Mouse (Mus musculus): ENCODE data around the gene Vmn1r20. TPM values are rescaled to one million over a fixed set of nuclear protein-coding genes. Genes with fewer than 3 reads are reported as not detected.
"Not testable (repeated sequence)": the region's sequence is repeated elsewhere in the genome, so short reads cannot be mapped to it uniquely, and the experiment has no call there.

The Vmn1r20 gene
- not detected for total RNA-seq (2021)
- long read RNA-seq, experiment 1, result 0 reads
- long read RNA-seq, experiment 2, result 0 reads

- intact Hi-C loops (cut with DNase I), result no loop called here
- DNase-seq (ENCODE audit: low spot score in 2 of 2), result no peak
These were observed at the start of gene Vmn1r20 for GRCm38 (mm10) chr6:57428630-57429029. Gene Vmn1r20, plus strand, starts transcription at chr6:57428930.

- intact Hi-C loops (cut with DNase I), result no loop called here
These were observed 33.0 kb upstream of the Vmn1r20 start, which contains the start of gene Vmn1r18 for GRCm38 (mm10) chr6:57395683-57396082. Gene Vmn1r18, minus strand, starts transcription at chr6:57395783.

GRCm38 (mm10) chr6:57403480-57403879 lies 25.2 kb upstream of the Vmn1r20 start, which contains the start of gene Vmn1r19:
Gene Vmn1r19, plus strand, starts transcription at chr6:57403780.
- intact Hi-C loops (cut with DNase I), result not testable (repeated sequence)

More at GRCm38 (mm10) chr6:57395683-57396082, 33.0 kb upstream of the Vmn1r20 start, which contains the start of gene Vmn1r18:
- no peak for DNase-seq (ENCODE audit: low spot score in 2 of 2)

GRCm38 (mm10) chr6:57431196-57431595 lies 2.5 kb downstream of the Vmn1r20 start:
- peak; percentile 2 to 7 for DNase-seq (ENCODE audit: low spot score in 2 of 2)
- intact Hi-C loops (cut with DNase I), result loop anchor here (2.0 kb wide), 1 partner anchor 140 kb away; no protein-coding TSS in a partner anchor

More at GRCm38 (mm10) chr6:57403480-57403879, 25.2 kb upstream of the Vmn1r20 start, which contains the start of gene Vmn1r19:
- DNase-seq (ENCODE audit: low spot score in 2 of 2), result not testable (repeated sequence)

- intact Hi-C loops (cut with DNase I), result loop anchor here (10.0 kb wide), 1 partner anchor 663 kb away; no protein-coding TSS in a partner anchor
- not testable (repeated sequence) for DNase-seq (ENCODE audit: low spot score in 2 of 2)
These were observed 39.4 kb downstream of the Vmn1r20 start for GRCm38 (mm10) chr6:57468161-57468560.

Other genes with a start within 250 kb of the Vmn1r20 start
- gene Vmn1r13, start 225.6 kb upstream of the Vmn1r20 start, total RNA-seq (2021), result not detected
- not detected for gene Vmn1r14, start 197.2 kb upstream of the Vmn1r20 start, total RNA-seq (2021)
- not detected for gene Vmn1r15, start 171.0 kb upstream of the Vmn1r20 start, total RNA-seq (2021)
- not detected for gene Vmn1r16, start 99.4 kb upstream of the Vmn1r20 start, total RNA-seq (2021)
- not detected for gene Vmn1r17, start 65.2 kb upstream of the Vmn1r20 start, total RNA-seq (2021)
- under 1 TPM; 0.02 TPM for gene Vmn1r18, start 33.1 kb upstream of the Vmn1r20 start, total RNA-seq (2021)
- not detected for gene Vmn1r19, start 25.1 kb upstream of the Vmn1r20 start, total RNA-seq (2021)
- 10 to 100 TPM; 45.6 to 47.0 TPM for gene Ppm1k, start 106.5 kb downstream of the Vmn1r20 start, total RNA-seq (2021)
- gene Herc6, start 152.1 kb downstream of the Vmn1r20 start, total RNA-seq (2021), result 1 to 10 TPM; 4.8 to 6.5 TPM